Mouse (Mus musculus) midbrain, embryonic 14.5 days (tissue): Measurements from ENCODE around the gene Asb18. TPM values are rescaled to one million over a fixed set of nuclear protein-coding genes. Genes with fewer than 3 reads are reported as not detected.

ENCODE experiments used
- ATAC-seq: fragments of 200-750 bp; cut with Nextera tagmentation; 2 replicates; pipeline ENCODE4 v1.8.0; 2017; ENCODE audit warnings: moderate number of reproducible peaks, moderate library complexity; ENCODE audit not compliant: low FRiP score, low TSS enrichment
- DNase-seq: peaks from one replicate; pipeline ENCODE4 v3.0.0-alpha.2; 2015
- H3K27ac ChIP-seq: fragments of 300-500 bp; sonication (generic); replicated peaks from 2 replicates; pipeline ENCODE4 v1.5.1; 2014; ENCODE audit warnings: mild to moderate bottlenecking, low read depth, low read length, moderate library complexity
- H3K27me3 ChIP-seq: fragments of 300-500 bp; sonication (generic); 2 replicates; pipeline ENCODE4 v1.6.1; 2014; ENCODE audit warnings: low read length, control low read depth, mixed read lengths; ENCODE audit not compliant: control insufficient read depth, insufficient read depth
- H3K36me3 ChIP-seq: fragments of 300-500 bp; sonication (generic); 2 replicates; pipeline ENCODE4 v1.6.1; 2014; ENCODE audit warnings: low read length, control low read depth; ENCODE audit not compliant: control insufficient read depth, insufficient read depth
- H3K4me1 ChIP-seq: fragments of 300-500 bp; sonication (generic); 2 replicates; pipeline ENCODE4 v1.6.1; 2014; ENCODE audit warnings: mild to moderate bottlenecking, antibody characterized with exemption, low read length, control low read depth; ENCODE audit not compliant: control insufficient read depth, insufficient read depth
- H3K4me2 ChIP-seq: fragments of 300-500 bp; sonication (generic); 2 replicates; pipeline ENCODE4 v1.6.1; 2014; ENCODE audit warnings: mild to moderate bottlenecking, low read length, moderate library complexity
- H3K4me3 ChIP-seq: fragments of 300-500 bp; sonication (generic); replicated peaks from 2 replicates; pipeline ENCODE4 v1.5.1; 2014; ENCODE audit warnings: low read depth, low read length
- H3K9ac ChIP-seq: fragments of 300-500 bp; sonication (generic); replicated peaks from 2 replicates; pipeline ENCODE4 v1.6.1; 2014; ENCODE audit warnings: mild to moderate bottlenecking, low read length, moderate library complexity
- H3K9me3 ChIP-seq: fragments of 300-500 bp; sonication (generic); 2 replicates; pipeline ENCODE4 v1.6.1; 2016; ENCODE audit warnings: low read length, control low read depth, mixed read lengths; ENCODE audit not compliant: control insufficient read depth
- WGBS: fragments of 180-500 bp; shearing (Covaris S2); extraction: QIAGEN DNeasy Blood & Tissue Kit; methylation state at CpG from one replicate; pipeline ENCODE4 v1.1.7; 2014; 5-methylcytosine and 5-hydroxymethylcytosine counted together
- polyA plus RNA-seq: library from polyadenylated mRNA; unstranded; fragments of >200 nt; fragmentation: Nextera tagmentation; extraction: Ambion mirVana; gene quantifications from 2 replicates; pipeline ENCODE4 v1.2.1, GENCODE M21; 2014

Asb18 gene
- polyA plus RNA-seq, 1 experiment from 2014 or later, result 0.25 TPM

- Histone ChIP-seq H3K4me2 (peak overlapping the region; percentile 90), H3K27ac (peak overlapping the region; percentile 37; the same call in 1 of the 2 replicates), H3K27me3 (peaks cover 34% of the 10 kb centered on the region), H3K4me3 (peak overlapping the region; percentile 58), H3K36me3 (no peaks in the 10 kb centered on the region), H3K9me3 (no peaks in the 10 kb centered on the region), H3K9ac (peak overlapping the region; percentile 62), H3K4me1 (peaks cover 5% of the 10 kb centered on the region)
- ATAC-seq, result peak; percentile 59
- under 1% methylated on average over 93 of the region's 95 CpGs for WGBS
- peak; percentile 87 for DNase-seq
Observed at GRCm38 (mm10) chr1:89968111-89968851, 46.2 kb downstream of the Asb18 start.

- Histone ChIP-seq H3K9me3 (no peaks in the 10 kb centered on the region), H3K9ac (no peak overlapping the region; the same call in 1 of the 2 replicates), H3K4me3 (peak overlapping the region; percentile 58), H3K27ac (0 out of 2 replicates have a peak overlapping the region, but pooled peaks have one; percentile 37), H3K4me2 (peak overlapping the region; percentile 90), H3K27me3 (peaks cover 34% of the 10 kb centered on the region), H3K4me1 (peaks cover 5% of the 10 kb centered on the region), H3K36me3 (no peaks in the 10 kb centered on the region)
- DNase-seq (no peak), ATAC-seq (no peak; the same call in 1 of the 2 replicates)
- 18% methylated on average over 9 of the region's 9 CpGs for WGBS
Observed at GRCm38 (mm10) chr1:89967585-89967984, 46.9 kb downstream of the Asb18 start.

GRCm38 (mm10) chr1:89964426-89964825 lies 50.0 kb downstream of the Asb18 start:
- no peak overlapping the region for H3K27ac ChIP-seq

GRCm38 (mm10) chr1:89963296-89963695 lies 51.2 kb downstream of the Asb18 start:
- no peak for DNase-seq

More at GRCm38 (mm10) chr1:89964426-89964825, 50.0 kb downstream of the Asb18 start:
- 24% methylated on average over 12 of the region's 12 CpGs for WGBS
- no peak overlapping the region for H3K9ac ChIP-seq
- H3K4me3 ChIP-seq, result no peak overlapping the region
- H3K27me3 ChIP-seq, result peaks cover 19% of the 10 kb centered on the region
- no peak overlapping the region for H3K4me2 ChIP-seq
- no peaks in the 10 kb centered on the region for H3K9me3 ChIP-seq
- DNase-seq, result peak; percentile 43
- H3K4me1 ChIP-seq, result peaks cover 11% of the 10 kb centered on the region
- H3K36me3 ChIP-seq, result no peaks in the 10 kb centered on the region
- ATAC-seq, result no peak

GRCm38 (mm10) chr1:89962092-89962491 lies 52.4 kb downstream of the Asb18 start:
- Histone ChIP-seq H3K4me3 (no peak overlapping the region), H3K27ac (no peak overlapping the region), H3K9ac (no peak overlapping the region), H3K27me3 (peaks cover 1% of the 10 kb centered on the region; the same call in 1 of the 2 replicates), H3K4me1 (peaks cover 11% of the 10 kb centered on the region), H3K4me2 (peak overlapping the region; percentile 27; the same call in 1 of the 2 replicates), H3K9me3 (no peaks in the 10 kb centered on the region), H3K36me3 (no peaks in the 10 kb centered on the region)
- 0 out of 2 replicates have a peak, but pooled peaks have one; percentile 8 for ATAC-seq
- WGBS, result 6% methylated on average over 13 of the region's 13 CpGs
- DNase-seq, result peak; percentile 50

More at GRCm38 (mm10) chr1:89963296-89963695, 51.2 kb downstream of the Asb18 start:
- Histone ChIP-seq H3K9ac (no peak overlapping the region), H3K4me3 (no peak overlapping the region), H3K27me3 (peaks cover 9% of the 10 kb centered on the region; the same call in 1 of the 2 replicates), H3K4me2 (no peak overlapping the region), H3K9me3 (no peaks in the 10 kb centered on the region), H3K36me3 (no peaks in the 10 kb centered on the region), H3K4me1 (peaks cover 11% of the 10 kb centered on the region), H3K27ac (no peak overlapping the region)
- no peak for ATAC-seq
- WGBS, result 86% methylated on average over 2 of the region's 2 CpGs

- H3K4me2 ChIP-seq, result no peak overlapping the region
- no peaks in the 10 kb centered on the region for H3K9me3 ChIP-seq
- H3K4me1 ChIP-seq, result peaks cover 6% of the 10 kb centered on the region; the same call in 1 of the 2 replicates
- H3K9ac ChIP-seq, result no peak overlapping the region
- ATAC-seq, result no peak
- H3K36me3 ChIP-seq, result no peaks in the 10 kb centered on the region
- H3K27me3 ChIP-seq, result no peaks in the 10 kb centered on the region
- H3K27ac ChIP-seq, result no peak overlapping the region
- DNase-seq, result no peak
- H3K4me3 ChIP-seq, result no peak overlapping the region
- 88% methylated on average over 4 of the region's 4 CpGs for WGBS
Observed at GRCm38 (mm10) chr1:89959393-89959792, 55.1 kb downstream of the Asb18 start.

- Histone ChIP-seq H3K4me2 (peak overlapping the region; percentile 64), H3K27ac (no peak overlapping the region), H3K4me1 (peaks cover 14% of the 10 kb centered on the region), H3K36me3 (no peaks in the 10 kb centered on the region), H3K9ac (no peak overlapping the region), H3K9me3 (no peaks in the 10 kb centered on the region), H3K27me3 (peaks cover 58% of the 10 kb centered on the region), H3K4me3 (no peak overlapping the region)
- ATAC-seq (0 out of 2 replicates have a peak, but pooled peaks have one; percentile 17), DNase-seq (peak; percentile 91)
- WGBS, result 2% methylated on average over 16 of the region's 16 CpGs
Observed at GRCm38 (mm10) chr1:89943202-89943601, 71.3 kb downstream of the Asb18 start.

GRCm38 (mm10) chr1:89942395-89942976 lies 72.0 kb downstream of the Asb18 start:
- no peak overlapping the region for H3K27ac ChIP-seq
- no peaks in the 10 kb centered on the region for H3K36me3 ChIP-seq
- H3K9me3 ChIP-seq, result no peaks in the 10 kb centered on the region
- DNase-seq (peak; percentile 35), ATAC-seq (no peak)
- H3K4me1 ChIP-seq, result peaks cover 14% of the 10 kb centered on the region
- H3K27me3 ChIP-seq, result peaks cover 62% of the 10 kb centered on the region
- H3K4me2 ChIP-seq, result peak overlapping the region; percentile 64
- H3K9ac ChIP-seq, result peak overlapping the region; percentile 46
- H3K4me3 ChIP-seq, result peak overlapping the region; percentile 30
- WGBS, result 2% methylated on average over 15 of the region's 15 CpGs
